Mouse (Mus musculus) thymus, adult 2 months (tissue): Measurements from ENCODE around the gene Olfr819. TPM values are rescaled to one million over a fixed set of nuclear protein-coding genes. Genes with fewer than 3 reads are reported as not detected.
"Not testable (repeated sequence)": the region's sequence is repeated elsewhere in the genome, so short reads cannot be mapped to it uniquely, and the experiment has no call there.

Experiments
- DNase-seq: peaks from one replicate; pipeline ENCODE4 v3.0.0; 2021
- H3K27ac ChIP-seq: fragments of 200-500 bp; 2 replicates; pipeline ENCODE4 v1.5.1; 2012; ENCODE audit warnings: low read length, control low read depth; ENCODE audit not compliant: control insufficient read depth, insufficient read depth
- H3K27me3 ChIP-seq: fragments of 200-500 bp; 2 replicates; pipeline ENCODE4 v1.6.1; 2012; ENCODE audit warnings: mild to moderate bottlenecking, low read length, moderate library complexity, mixed read lengths; ENCODE audit not compliant: control insufficient read depth, insufficient read depth
- H3K36me3 ChIP-seq: fragments of 200-500 bp; 2 replicates; pipeline ENCODE4 v1.6.1; 2012; ENCODE audit warnings: mild to moderate bottlenecking, low read length, moderate library complexity; ENCODE audit not compliant: control insufficient read depth, insufficient read depth
- H3K4me1 ChIP-seq: fragments of 200-500 bp; replicated peaks from 2 replicates; pipeline ENCODE4 v1.6.1; 2012; ENCODE audit warnings: low read length; ENCODE audit not compliant: control insufficient read depth, insufficient read depth
- H3K4me3 ChIP-seq: fragments of 200-500 bp; 2 replicates; pipeline ENCODE4 v1.5.1; 2012; ENCODE audit warnings: mild to moderate bottlenecking, low read length, control low read depth, moderate library complexity; ENCODE audit not compliant: control insufficient read depth, insufficient read depth
- CTCF ChIP-seq: fragments of 200-500 bp; IDR thresholded peaks from 2 replicates; pipeline ENCODE4 v1.5.1; 2012; ENCODE audit warnings: mild to moderate bottlenecking, control low read depth, low read length, moderate library complexity, borderline replicate concordance; ENCODE audit not compliant: control insufficient read depth, poor library complexity, insufficient read depth; ENCODE audit errors: extremely low read depth
- POLR2A ChIP-seq: fragments of 200-500 bp; IDR thresholded peaks from 2 replicates; pipeline ENCODE4 v1.6.1; 2012; ENCODE audit warnings: mild to moderate bottlenecking, low read length, control low read depth, moderate library complexity; ENCODE audit not compliant: control insufficient read depth, poor library complexity, insufficient read depth; ENCODE audit errors: extremely low read depth
- WGBS: fragments of 180-500 bp; shearing (Covaris S2); methylation state at CpG from one replicate; pipeline ENCODE4 v1.1.7; 2018; 5-methylcytosine and 5-hydroxymethylcytosine counted together
- polyA plus RNA-seq: library from polyadenylated mRNA; depleted of rRNA; stranded (reverse); fragments of >200 nt; gene quantifications from 2 replicates; pipeline ENCODE4 v1.2.3, GENCODE M21; 2012; rRNA removed

Olfr819 gene
- not detected in 2 replicates for polyA plus RNA-seq

DNA sequence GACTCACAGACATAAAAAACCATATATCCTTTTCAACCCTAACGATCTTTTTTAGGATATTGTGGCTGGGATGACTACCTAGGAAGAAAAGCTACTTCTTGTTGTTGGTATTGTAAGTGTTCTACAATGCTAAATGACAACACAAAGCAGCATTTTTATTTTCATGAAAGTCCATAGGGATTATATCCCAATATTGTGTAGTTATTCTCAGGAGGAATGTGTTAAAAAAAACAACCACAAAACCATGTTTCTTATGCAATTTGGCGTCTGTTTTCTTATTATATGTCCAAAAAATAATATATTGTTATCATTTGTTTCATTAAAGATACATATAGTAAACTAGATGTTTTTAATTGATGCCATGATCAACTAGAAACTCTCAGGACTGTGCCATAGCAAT is at the start of gene Olfr819:
Gene Olfr819, minus strand, starts transcription at position 101 of the 400 bp plus-strand sequence.
- H3K4me1 ChIP-seq, DNase-seq, H3K4me3 ChIP-seq, H3K36me3 ChIP-seq, H3K27ac ChIP-seq, H3K27me3 ChIP-seq: not testable (repeated sequence)
- 74% methylated on average over 2 of the region's 2 CpGs for WGBS

GRCm38 (mm10) chr10:130012321-130012720 is 45.3 kb upstream of the Olfr819 start, which contains the start of gene Olfr820:
Gene Olfr820, plus strand, starts transcription at chr10:130012621.
- no peak for DNase-seq
- H3K4me1 ChIP-seq, result no peaks in the 10 kb centered on the region
- TF ChIP-seq POLR2A (no peak), CTCF (no peak)
- H3K4me3 ChIP-seq, result no peak within 1 kb of the TSS
- H3K27me3 ChIP-seq, result no peaks in the 10 kb centered on the region
- H3K36me3 ChIP-seq, result no peaks in the 10 kb centered on the region
- H3K27ac ChIP-seq, result no peak within 1 kb of the TSS

DNA sequence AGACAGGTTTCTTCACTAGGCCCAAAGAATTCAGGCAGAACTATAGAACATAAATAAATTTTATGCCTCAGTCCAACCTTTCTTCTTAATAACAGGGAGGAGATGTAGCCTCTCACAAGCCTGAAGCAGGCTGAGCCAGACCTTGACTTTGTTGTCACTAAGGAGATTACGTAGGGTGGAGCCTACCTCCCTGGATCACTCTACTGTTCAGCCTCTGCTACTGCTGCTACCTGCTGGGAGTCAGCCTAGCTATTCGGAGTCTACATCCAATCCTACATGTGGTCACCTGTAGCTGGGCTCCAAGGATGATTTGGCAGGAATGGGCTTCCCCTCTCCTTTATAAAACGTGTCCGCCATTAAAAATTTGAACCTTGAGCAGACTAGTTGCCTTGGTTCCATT is 38.3 kb upstream of the Olfr819 start:
- WGBS, result 89% methylated on average over 4 of the region's 4 CpGs
- DNase-seq, H3K36me3 ChIP-seq, H3K4me3 ChIP-seq, H3K27me3 ChIP-seq, H3K4me1 ChIP-seq, H3K27ac ChIP-seq: not testable (repeated sequence)

DNA sequence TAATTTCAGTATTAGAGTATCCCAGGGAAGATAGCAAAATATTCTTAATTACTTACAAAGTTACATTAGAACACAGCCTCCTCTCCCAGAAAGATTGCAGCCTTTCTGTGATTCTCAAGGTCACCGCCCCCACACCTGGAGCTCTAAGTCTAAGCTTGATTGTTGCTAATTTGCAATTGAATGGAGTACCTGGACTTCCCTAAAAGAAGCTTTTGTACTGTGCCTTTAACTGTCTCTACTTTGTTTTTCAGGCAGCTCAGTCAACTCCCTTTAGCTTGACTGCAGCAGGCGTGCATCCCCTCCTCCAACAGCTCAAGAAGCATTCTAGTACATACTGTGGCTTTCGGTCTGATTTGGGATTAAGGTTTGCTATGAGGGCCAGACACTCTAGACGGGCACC is 37.0 kb upstream of the Olfr819 start:
- WGBS, result 89% methylated on average over 4 of the region's 4 CpGs
- DNase-seq, H3K4me1 ChIP-seq, H3K27me3 ChIP-seq, H3K4me3 ChIP-seq, H3K27ac ChIP-seq, H3K36me3 ChIP-seq: not testable (repeated sequence)

- H3K36me3 ChIP-seq, H3K27ac ChIP-seq, DNase-seq, H3K4me3 ChIP-seq, H3K4me1 ChIP-seq, H3K27me3 ChIP-seq: not testable (repeated sequence)
- WGBS, result no CpG with 5 or more reads among the region's 1 CpGs
These were observed 17.9 kb upstream of the Olfr819 start, which contains the start of gene Gm10310 for GRCm38 (mm10) chr10:129984962-129985361. Gene Gm10310, minus strand, starts transcription at chr10:129985062.

DNA sequence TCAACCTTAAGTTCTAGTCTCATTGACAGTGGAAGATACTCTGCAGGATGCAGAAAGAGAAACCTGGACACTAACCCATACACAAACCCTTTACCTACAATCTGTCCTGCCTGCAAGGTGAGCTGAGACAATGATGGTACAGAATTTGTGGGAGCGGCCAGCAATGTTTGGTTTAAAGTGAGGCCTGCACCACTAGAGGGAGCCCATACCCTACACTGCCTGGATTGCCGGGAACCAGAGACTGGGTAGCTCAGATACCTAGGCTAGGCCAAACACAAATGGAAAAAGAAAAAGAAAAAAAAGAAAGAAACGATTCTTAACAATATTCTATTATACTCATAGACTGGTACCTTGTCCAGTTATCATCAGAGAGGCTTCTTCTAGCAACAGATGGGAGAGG is 14.8 kb upstream of the Olfr819 start:
- H3K36me3 ChIP-seq, H3K4me3 ChIP-seq, DNase-seq, H3K27ac ChIP-seq, H3K27me3 ChIP-seq, H3K4me1 ChIP-seq: not testable (repeated sequence)
- no CpG with 5 or more reads among the region's 3 CpGs for WGBS

- H3K27me3 ChIP-seq, H3K36me3 ChIP-seq, H3K4me3 ChIP-seq, H3K4me1 ChIP-seq, DNase-seq, H3K27ac ChIP-seq: not testable (repeated sequence)
- WGBS, result no CpG with 5 or more reads among the region's 2 CpGs
These were observed 9.0 kb upstream of the Olfr819 start, which contains the start of gene Olfr247 for GRCm38 (mm10) chr10:129976040-129976439. Gene Olfr247, minus strand, starts transcription at chr10:129976140.

DNA sequence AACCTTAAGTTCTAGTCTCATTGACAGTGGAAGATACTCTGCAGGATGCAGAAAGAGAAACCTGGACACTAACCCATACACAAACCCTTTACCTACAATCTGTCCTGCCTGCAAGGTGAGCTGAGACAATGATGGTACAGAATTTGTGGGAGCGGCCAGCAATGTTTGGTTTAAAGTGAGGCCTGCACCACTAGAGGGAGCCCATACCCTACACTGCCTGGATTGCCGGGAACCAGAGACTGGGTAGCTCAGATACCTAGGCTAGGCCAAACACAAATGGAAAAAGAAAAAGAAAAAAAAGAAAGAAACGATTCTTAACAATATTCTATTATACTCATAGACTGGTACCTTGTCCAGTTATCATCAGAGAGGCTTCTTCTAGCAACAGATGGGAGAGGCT is 5.9 kb upstream of the Olfr819 start:
- H3K4me1 ChIP-seq, result not testable (repeated sequence)
- WGBS, result no CpG with 5 or more reads among the region's 3 CpGs

GRCm38 (mm10) chr10:129966232-129966631 is 834 bp downstream of the Olfr819 start:
- H3K27ac ChIP-seq, H3K4me3 ChIP-seq, H3K36me3 ChIP-seq, DNase-seq, H3K27me3 ChIP-seq, H3K4me1 ChIP-seq: not testable (repeated sequence)
- 100% methylated on average over 2 of the region's 3 CpGs for WGBS

More for the DNA sequence above, 5.9 kb upstream of the Olfr819 start:
- not testable (repeated sequence) for DNase-seq, H3K36me3 ChIP-seq, H3K27me3 ChIP-seq, H3K27ac ChIP-seq, H3K4me3 ChIP-seq
